Mouse (Mus musculus): Measurements from ENCODE around the gene 4933415A04Rik.
A peak's percentile ranks its signal among the peaks of the same experiment; 100 is the strongest.

The 4933415A04Rik gene

DNA sequence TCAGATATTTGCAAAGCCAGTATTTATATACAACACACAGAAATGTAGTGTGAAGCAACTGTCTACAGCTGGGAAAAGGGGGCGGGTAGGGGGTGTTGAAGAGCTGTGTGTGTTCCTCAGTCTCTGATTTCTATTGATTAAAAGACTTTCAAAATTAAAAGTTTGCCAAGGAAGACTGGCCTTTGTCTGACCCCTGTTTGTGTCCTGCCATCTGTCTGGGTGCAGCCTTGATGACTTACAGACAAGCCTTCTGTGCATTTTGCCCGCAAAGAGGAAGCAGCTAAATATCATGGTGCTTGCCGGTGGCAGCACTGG lies 11.8 kb upstream of the 4933415A04Rik start:
- no peak for DNase-seq (ENCODE audit: extremely low spot score, low spot score)

DNA sequence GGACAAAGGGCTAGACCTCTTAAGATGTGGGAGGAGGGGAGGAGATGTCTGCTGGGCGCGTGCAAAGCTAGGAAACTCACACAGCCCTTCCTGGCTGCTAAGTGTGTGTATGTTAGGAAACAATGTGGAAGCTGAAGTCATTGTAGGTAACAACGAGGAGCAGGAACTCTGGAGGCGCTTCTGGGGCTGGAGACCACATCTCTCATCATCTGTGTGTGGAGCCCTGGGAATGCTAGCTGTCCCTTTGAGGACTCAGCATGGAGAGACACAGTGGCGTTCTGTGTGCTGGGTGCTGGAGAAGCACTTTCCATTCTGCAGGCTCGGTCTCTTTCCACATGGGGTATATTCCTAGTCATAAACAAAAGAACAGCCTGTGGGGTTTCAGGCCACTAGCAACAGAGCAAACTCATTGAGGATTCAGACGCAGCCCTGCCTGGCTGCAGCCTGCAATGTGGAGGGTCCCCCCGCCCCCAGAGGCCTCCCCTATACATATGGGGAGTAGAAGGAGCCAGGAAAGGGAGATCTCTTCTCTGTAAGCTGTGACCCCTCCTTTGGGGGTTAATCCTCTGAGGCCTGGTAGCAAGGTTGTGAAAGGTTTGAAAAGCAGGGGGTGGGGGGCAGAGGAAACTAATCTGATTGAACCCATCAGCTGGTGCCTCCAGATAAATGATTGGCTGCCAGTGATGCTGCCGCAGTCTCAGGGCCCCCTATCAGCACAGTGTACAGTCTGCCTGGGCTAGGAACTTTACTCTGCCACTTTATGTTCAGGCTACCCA lies 11.3 kb upstream of the 4933415A04Rik start:
- peak; percentile 50 for DNase-seq (ENCODE audit: extremely low spot score, low spot score)

DNA sequence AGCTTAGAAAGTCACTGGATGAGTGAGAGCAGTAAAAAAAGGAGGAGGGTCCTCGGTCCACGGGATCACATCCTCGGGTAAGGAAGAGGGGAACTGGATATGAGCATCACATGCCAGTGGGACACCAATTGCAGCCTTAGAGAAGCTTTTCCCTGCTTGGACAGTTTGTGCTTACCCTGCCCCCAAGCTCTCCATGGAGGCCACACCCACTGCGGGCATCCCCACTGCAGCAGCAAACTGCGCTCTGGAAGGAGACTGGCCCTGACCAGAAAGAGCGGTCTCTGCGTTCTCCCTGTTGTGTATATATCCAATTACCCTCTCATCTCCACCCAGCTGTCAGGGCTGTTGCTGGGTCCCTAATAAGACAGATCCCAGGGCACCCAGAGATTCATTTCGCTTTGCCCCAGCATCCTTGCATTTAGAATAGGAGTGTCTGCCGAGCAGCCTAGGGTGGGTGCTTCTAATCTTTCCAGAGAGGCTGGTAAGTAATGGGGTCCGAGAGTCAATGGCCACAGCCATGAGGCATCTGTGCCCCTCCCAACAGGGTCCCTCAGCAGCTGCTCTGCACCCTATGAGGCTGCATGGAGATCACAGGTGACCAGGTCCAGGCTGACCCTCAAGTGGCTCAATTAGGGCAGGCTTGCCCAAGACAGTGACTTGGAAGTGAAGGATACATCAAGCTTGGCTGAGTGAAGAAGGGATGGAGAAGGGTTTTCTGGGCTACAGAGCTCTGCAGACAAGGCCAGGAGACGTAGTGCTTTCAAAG lies 8.9 kb upstream of the 4933415A04Rik start:
- no peak for DNase-seq (ENCODE audit: extremely low spot score, low spot score)

DNA sequence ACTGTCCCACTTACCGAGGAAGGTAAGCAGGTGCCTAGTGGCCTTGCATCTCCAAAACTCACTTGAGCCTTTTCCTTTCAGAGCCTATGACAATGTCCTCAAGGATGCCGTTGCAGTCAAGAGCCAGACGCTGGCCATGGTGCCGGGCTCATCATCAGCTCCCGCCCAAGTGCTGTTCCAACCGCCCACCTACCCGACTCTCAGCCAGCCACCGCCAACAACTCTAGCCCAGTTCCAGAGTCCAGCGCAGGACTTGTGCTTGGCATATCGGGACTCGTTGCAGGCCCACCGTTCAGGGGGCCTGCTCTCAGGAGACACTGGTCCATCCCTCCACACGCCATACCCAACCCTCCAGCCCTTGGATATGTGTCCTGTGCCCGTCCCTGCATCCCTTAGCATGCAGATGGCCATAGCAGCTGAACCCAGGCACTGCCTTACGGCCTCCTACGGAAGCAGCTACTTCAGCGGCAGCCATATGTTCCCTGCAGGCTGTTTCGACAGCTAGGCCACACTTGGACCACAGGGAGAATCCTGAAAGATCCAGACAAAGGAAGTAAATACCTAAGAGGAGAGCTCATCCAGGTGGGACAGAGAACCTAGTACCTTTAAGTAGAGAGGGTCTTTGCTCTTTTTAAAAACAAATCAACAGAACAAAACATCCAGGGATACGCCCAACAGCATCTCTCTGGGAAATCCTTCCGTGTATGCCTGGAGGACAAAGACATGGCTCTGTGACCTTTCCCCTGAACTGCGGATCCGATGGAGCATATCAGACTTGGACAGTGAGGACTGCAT lies 1.4 kb upstream of the 4933415A04Rik start:
- no peak for DNase-seq (ENCODE audit: extremely low spot score, low spot score)

DNA sequence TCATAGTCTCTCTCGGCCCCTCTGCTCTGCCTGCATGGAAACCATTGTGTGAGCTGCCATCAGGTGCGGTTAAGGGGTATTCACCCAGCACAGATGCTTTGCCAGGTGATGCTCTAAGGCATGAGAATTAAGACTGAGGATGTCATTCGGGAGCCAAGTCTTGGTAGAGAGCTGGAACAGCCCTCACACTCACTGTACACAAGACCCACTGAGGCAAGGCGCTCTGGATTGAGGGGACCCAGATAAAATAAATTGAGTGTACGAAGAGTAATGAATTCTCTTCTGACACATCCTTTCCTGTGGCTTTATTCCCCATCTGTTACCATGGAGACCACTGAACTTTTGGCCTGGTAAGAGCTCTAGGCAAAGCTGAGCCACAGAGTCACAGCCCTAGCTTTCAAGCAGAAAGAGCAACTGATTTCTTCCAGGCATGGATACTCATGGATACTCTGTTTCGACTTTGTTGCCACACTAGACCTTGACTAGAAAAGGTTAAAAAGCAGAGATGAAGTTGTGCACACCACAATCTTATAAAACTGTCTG lies 2.8 kb downstream of the 4933415A04Rik start:
- no peak for DNase-seq (ENCODE audit: extremely low spot score, low spot score)

DNA sequence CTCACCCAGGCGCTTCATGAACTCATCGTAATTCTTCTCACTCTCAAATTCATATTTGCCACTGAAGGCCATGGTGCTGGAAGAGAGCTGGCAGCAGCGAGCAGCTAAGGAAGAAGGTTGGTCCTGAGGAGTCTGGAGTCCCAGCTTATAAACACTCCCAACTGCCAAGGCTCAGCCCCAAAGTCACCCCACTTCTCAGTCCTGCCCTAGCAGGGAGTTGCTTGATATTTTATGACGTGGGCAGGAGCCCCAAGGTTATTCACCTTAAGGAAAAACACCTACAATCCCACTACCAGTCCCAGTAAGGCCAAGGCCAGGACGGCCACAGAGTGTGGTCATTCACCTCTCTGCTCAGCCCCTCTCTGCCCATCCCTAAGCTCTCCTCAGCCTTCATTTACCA lies 14.6 kb downstream of the 4933415A04Rik start, which contains the start of gene Fabp6:
TSS of gene Fabp6 (minus strand) at position 101 of the 400 bp plus-strand sequence.
- no peak for DNase-seq (ENCODE audit: extremely low spot score, low spot score)

DNA sequence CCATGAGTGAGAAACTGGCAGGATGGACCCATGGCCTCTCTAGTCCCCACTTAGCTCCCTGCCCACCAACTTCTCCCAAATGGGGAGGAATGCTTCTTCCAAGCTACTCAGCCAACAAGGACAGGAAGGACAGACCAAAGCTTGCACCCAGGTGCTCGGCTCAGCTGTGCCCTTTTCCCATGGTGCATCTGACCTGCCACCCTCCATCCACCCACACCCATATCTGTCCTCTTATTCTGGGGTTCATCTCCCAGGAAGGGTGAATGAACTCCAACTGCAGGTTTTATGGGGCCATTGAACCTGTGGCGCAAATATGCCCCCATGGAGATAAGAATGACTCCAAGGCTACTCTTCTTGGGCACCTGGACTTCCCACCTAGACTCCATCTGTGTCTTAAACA lies 17.4 kb downstream of the 4933415A04Rik start:
- DNase-seq (ENCODE audit: extremely low spot score, low spot score) = no peak

DNA sequence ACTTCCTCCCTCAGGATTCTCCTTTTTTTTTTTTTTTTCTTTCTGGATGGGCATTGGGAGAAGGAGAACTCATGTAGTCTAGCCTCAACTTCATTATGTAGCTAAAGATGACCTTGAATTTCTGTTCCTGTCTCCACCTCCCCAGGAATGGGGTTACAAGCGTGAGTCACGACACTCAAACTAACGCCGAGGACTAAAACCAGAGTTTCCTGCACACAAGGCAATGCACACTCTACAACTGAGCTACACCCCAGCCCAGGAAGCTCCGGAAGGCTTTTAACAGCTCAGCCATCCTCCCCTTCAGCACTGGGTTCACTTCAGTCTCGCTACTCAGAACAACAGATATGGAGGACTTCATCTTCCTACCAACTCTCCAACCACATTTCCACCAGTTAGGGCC lies 18.1 kb downstream of the 4933415A04Rik start:
- no peak for DNase-seq (ENCODE audit: extremely low spot score, low spot score)

DNA sequence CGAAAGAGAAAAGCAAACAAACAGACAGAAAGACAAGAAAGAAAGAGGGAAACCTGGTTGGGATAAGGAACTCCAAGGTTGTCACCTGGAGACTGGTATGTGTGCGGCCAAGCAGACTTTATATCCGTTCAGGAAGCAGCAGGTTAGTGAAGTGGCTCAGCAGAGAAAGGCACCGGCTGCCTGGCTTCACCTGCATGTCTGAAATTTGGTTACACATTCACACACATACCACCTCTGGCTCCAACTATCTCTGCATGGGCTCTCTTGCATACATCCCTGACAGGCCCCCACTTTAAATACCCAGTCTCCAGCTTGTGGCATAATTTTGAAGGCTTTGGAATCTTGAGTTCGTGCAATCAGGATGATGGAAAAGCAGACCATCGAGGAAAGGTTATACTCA lies 19.0 kb downstream of the 4933415A04Rik start:
- no peak for DNase-seq (ENCODE audit: extremely low spot score, low spot score)

DNA sequence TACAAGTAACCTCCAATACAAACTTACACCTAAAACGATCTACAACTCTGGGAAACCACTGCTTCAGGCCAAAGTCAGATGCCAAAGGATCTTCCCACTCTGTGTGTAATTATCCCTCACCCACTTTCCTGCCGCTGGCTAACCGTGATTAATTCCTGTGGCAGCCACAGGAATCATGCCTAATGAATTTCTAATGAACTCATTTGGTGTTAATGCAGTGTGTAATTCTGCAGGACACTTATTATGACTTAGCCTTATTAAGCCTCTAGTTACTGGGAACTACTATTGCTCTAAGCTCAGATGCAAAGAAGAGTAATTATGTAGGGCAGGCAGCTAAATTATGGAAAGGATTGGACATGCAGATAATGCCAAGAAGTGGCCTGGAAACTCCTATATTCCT lies 21.6 kb downstream of the 4933415A04Rik start:
- no peak for DNase-seq (ENCODE audit: extremely low spot score, low spot score)

DNA sequence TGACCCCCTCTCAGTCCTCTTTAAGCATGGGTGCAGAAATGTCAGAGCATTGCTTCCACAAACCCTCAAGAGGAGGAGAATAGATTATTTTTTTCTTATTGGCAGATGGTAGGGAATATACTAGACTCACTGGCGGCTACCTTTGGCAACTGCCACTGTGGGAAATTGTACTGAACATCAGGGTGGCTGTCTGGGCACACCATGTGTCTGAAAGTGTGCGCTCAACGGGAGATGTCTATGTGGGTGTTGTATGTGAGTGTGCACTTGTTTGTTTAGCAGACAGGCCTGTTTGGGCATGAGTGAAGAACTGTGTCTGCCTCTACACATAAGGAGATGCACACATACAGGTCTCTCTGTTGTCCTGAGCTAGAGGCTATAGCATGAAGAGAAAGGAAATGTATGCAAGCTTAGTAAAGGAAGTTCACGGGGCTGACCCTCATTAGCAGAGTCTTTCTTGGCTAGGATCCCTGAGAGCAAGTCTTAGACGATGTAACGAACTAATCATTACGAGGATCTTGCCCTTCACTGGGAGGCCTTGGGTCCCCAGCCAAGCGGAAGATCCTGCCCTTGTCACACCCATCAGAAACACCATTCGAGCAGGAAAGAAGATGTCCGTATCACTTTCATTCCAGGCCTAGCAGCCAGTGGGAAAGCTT lies 23.3 kb downstream of the 4933415A04Rik start:
- no peak for DNase-seq (ENCODE audit: extremely low spot score, low spot score)

DNA sequence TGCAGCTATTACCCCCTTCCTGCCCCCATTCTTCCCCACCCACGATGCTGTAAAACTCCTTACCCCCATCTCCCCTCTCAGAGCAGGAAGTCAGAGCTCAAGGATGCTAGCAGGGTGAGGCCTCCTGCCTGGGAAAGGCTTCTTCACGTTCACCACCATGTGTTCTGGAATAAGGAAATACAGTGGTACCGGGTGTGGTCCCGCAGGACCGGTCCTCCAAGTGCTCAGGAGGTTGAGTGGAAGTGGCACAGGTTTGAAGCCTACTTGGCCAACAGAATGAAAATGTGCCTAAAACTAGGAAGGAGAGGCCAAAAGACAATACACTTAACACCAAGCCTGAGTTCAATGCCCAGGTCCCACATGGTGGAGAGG lies 23.8 kb downstream of the 4933415A04Rik start:
- no peak for DNase-seq (ENCODE audit: extremely low spot score, low spot score)

DNA sequence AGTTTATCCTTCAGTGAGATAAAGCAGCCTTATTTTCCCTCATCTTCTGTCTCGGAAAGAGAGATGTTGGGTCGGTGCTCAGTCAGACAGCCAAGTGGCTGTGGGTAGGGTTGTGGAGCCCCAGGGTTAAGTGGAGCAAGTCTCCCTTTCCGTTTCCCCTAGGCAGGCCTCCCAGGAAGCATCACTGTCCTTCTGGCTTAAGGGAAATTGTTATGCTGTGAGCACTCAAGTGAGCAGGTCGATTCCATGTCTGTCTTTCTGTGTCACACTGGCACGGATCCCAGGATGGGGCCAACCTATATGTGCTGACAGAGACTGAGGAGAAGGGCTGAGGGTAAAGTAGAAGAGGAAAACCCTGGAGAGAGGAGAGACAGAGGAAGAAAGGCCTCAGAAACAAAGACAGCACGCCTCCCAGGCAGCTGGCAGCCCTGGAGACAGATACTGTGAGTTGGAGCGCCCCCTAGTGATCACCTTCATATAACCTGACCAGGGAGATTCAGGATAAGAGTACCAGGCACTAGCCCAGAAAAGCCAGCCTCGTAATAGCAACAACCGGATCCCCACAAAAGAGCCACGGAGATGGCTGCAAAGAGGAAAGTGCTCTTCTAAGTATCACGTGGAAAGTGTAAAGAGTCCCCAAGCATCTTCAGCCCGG lies 26.1 kb downstream of the 4933415A04Rik start:
- peak; percentile 93 for DNase-seq (ENCODE audit: extremely low spot score, low spot score)

DNA sequence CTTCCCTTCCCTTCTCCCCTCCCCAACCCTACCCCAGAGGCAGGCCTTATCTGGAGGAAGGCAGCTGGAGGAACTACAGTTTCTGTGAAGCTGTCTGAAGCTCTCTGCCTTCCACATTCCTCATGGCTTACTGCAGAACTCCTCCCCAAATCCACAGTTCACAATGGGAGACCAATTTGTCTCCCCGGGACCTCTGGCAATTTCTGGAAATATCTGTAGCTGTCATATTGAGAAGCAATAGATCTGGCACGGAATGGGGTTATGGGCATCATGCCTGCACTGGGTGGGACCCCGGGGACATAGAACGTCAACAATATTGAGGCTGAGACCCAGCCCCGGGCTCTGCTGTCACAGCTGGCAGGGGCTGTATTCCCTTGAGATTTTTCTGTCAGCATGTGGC lies 31.1 kb downstream of the 4933415A04Rik start:
- no peak for DNase-seq (ENCODE audit: extremely low spot score, low spot score)

DNA sequence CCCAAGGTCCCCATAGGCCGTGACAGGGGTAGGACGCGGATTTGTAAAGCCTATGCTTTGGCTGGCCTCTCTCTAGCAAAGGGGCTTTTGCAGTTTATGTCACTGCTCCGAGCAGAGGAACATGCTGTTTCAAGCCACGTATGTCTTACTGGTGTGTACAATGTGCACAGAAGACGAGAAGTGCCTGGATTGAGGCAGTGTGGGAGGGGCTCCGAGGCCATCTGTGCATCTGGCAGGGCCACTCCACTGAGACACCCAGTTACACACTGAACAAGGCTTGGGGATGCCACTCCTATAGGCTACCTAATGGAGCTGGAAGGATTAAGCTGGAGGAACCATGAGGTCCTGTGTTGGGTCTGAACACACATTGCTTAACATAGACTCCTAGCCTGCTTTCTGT lies 31.6 kb downstream of the 4933415A04Rik start:
- no peak for DNase-seq (ENCODE audit: extremely low spot score, low spot score)

DNA sequence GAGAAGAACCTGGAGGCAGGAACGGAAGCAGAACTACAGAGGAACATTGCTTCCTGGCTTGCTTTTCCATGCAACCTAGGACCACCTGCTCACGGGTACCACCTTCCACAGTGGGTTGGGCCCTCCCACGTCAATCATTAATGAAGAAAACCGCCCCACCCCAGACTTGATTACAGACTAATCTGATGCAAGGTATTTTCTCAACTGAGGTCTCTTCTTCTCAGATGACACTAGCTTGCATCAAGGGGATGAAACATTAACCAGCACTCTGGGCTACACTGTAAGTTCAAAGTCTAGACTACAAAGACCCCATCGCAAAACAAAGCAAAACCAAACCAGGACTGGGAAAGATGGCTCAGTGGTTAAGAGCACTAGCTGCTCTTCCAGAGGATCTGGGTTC lies 34.9 kb downstream of the 4933415A04Rik start:
- DNase-seq (ENCODE audit: extremely low spot score, low spot score) = no peak

DNA sequence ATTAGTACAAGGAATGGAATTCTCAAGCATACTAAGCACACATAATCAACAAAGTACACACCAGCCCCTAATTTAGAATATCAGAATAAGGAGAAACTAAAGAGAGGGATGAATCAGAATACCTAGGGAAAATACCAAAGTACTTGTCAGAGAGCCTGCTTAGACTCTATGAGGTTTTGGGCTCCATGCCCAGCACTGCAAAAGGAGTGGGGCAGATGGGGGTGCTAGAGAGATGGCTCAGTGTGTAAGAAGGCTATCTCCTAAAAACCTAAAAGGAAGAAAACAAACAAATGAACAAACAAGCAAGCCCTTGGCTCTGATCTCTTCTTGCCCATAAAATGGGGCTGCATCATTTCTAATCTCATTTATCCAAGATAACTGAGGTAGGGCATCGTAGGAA lies 37.5 kb downstream of the 4933415A04Rik start:
- DNase-seq (ENCODE audit: extremely low spot score, low spot score) = no peak

DNA sequence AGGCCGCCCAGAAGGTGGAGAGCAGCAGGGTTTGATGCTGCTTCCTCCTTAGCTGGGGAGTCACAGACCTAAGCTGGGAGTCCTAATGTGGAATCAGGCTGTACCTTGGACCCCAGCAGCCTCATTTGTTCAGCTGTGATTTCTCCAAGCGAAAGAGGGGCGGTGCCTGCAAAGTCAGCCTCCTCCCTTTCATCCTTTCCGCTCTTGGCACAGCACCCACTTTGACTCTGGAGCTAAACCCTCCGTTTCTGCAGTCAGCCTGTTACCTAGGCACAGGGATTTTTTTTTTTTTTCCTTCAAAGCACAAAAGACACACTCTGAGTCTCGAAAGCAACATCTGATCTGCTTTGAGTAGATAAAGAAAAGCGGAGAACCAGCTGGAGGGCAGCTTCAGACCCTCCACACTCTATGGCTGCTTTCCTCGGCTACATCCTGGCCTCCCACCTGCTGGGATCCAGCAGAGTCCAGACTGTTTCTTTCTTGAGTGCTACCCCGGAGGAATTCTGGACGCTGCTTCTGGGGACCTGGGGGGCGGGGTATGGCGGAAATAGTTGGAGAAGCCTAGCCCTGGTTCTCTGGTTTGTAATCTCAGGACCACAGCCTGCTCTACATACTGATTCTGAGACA lies 39.6 kb downstream of the 4933415A04Rik start:
- peak; percentile 40 for DNase-seq (ENCODE audit: extremely low spot score, low spot score)

DNA sequence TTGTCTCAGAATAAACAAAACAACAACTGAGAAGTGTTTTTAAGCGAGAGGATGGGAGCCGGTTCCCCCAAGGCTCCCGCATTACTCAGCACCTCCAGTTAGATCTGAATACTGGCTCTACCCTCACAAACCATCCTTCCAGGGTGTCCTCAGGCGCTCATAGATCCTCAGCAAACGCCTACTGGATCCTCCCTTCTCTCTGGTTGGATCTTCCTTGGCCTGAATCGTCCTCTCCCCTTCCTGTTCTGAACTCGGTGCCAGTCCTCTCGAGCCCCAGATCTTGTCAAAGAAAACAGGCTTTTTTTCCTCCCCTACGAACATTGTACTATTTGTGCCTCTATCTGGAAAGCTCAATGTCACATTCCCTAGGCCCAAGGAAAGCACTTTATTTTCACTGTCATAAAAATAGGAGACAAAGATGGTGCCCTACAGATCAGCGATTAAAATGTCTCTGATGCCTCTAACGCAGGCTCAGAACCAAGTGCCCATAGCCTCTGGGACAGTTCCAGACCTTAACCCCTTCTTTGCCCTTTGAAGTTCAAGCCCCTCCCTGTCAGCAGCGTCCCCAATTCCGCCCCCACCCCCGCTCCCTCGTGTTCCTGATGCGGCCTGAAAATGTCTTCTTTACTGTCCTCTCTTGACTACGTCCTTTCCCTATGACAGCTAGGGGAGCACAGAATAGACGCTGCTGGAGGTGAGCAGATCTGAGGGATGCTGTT lies 40.2 kb downstream of the 4933415A04Rik start:
- no peak for DNase-seq (ENCODE audit: extremely low spot score, low spot score)

DNA sequence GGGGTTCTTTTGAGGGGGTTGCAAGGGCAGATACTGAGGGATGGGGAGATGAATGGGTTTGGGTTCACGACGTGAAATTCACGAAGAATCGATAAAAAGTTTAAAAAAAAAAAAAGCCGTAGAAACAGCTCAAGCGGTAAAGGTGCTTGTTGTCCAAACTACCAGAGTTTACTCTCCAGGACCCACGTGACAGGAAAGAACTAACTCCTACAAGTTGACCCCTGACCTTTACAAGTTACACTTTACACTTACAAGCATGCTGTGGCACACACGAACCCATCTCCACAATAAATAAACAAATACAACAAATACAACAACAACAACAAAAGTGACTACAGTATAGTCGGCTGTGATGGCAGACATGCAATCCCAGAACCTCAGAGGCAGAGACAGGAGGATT lies 44.8 kb downstream of the 4933415A04Rik start:
- DNase-seq (ENCODE audit: extremely low spot score, low spot score) = no peak
